Mouse (Mus musculus) lung, embryonic 16.5 days (tissue): ENCODE results near the gene Slc8a3. TPM values are rescaled to one million over a fixed set of nuclear protein-coding genes. Genes with fewer than 3 reads are reported as not detected.

Experiments used
- ATAC-seq: fragments of 200-750 bp; cut with Nextera tagmentation; 2 replicates; pipeline ENCODE4 v1.8.0; 2017; ENCODE audit warnings: low read depth, mild to moderate bottlenecking, moderate library complexity
- H3K27ac ChIP-seq: fragments of 300-500 bp; sonication (generic); 2 replicates; pipeline ENCODE4 v1.5.1; 2014; ENCODE audit warnings: mild to moderate bottlenecking, control low read depth, low read length
- H3K27me3 ChIP-seq: fragments of 300-500 bp; sonication (generic); 2 replicates; pipeline ENCODE4 v1.6.1; 2014; ENCODE audit warnings: low read depth, low read length, mixed read lengths; ENCODE audit not compliant: control insufficient read depth, insufficient read depth
- H3K36me3 ChIP-seq: fragments of 300-500 bp; sonication (generic); 2 replicates; pipeline ENCODE4 v1.6.1; 2014; ENCODE audit warnings: low read length; ENCODE audit not compliant: control insufficient read depth, insufficient read depth
- H3K4me1 ChIP-seq: fragments of 300-500 bp; sonication (generic); replicated peaks from 2 replicates; pipeline ENCODE4 v1.6.1; 2014; ENCODE audit warnings: low read length, mixed read lengths; ENCODE audit not compliant: control insufficient read depth, insufficient read depth
- H3K4me2 ChIP-seq: fragments of 300-500 bp; sonication (generic); 2 replicates; pipeline ENCODE4 v1.6.1; 2014; ENCODE audit warnings: low read depth, low read length, control low read depth
- H3K4me3 ChIP-seq: fragments of 300-500 bp; sonication (generic); 2 replicates; pipeline ENCODE4 v1.5.1; 2014; ENCODE audit warnings: mild to moderate bottlenecking, low read length, control low read depth
- H3K9ac ChIP-seq: fragments of 300-500 bp; sonication (generic); 2 replicates; pipeline ENCODE4 v1.6.1; 2014; ENCODE audit warnings: low read length, control low read depth
- H3K9me3 ChIP-seq: fragments of 300-500 bp; sonication (generic); 2 replicates; pipeline ENCODE4 v1.6.1; 2016; ENCODE audit warnings: low read length; ENCODE audit not compliant: control insufficient read depth
- WGBS: fragments of 180-500 bp; shearing (Covaris S2); extraction: QIAGEN DNeasy Blood & Tissue Kit; methylation state at CpG from one replicate; pipeline ENCODE4 v1.1.7; 2014; 5-methylcytosine and 5-hydroxymethylcytosine counted together
- polyA plus RNA-seq: library from polyadenylated mRNA; unstranded; fragments of >200 nt; fragmentation: Nextera tagmentation; extraction: Ambion mirVana; gene quantifications from 2 replicates; pipeline ENCODE4 v1.2.1, GENCODE M21; 2015

Slc8a3 gene
- polyA plus RNA-seq, 1 experiment from 2014 or later, result 0.69 TPM

DNA sequence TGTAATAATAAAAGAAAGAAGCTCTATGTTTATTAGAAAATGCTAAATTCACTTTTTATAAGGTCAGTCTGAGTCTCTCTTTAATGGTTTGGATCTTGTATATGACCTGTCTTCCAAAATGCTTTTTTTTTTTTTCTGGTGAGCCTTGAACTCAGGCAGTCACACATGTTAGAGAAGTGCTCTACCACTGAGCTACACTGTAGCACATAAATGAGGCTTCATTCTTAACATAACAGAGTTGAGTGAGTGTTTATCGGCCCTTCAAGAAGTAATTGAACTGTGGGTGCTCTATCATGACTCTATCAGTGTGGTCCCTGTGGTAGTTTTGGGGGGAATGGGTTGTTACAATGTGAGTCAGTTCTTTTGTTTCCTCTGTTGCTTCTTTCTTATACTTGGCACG lies 139.0 kb downstream of the Slc8a3 start:
- H3K4me2 ChIP-seq, result no peak overlapping the region
- no peaks in the 10 kb centered on the region for H3K4me1 ChIP-seq
- H3K27me3 ChIP-seq, result no peaks in the 10 kb centered on the region
- no peaks in the 10 kb centered on the region for H3K36me3 ChIP-seq
- H3K27ac ChIP-seq, result no peak overlapping the region
- H3K4me3 ChIP-seq, result no peak overlapping the region
- H3K9me3 ChIP-seq, result no peaks in the 10 kb centered on the region
- no peak overlapping the region for H3K9ac ChIP-seq
- no peak for ATAC-seq
- 63% methylated on average over 2 of the region's 2 CpGs for WGBS

GRCm38 (mm10) chr12:81189636-81190035 lies 143.3 kb downstream of the Slc8a3 start:
- Histone ChIP-seq H3K4me2 (no peak overlapping the region), H3K4me1 (no peaks in the 10 kb centered on the region), H3K36me3 (no peaks in the 10 kb centered on the region), H3K4me3 (no peak overlapping the region), H3K9me3 (no peaks in the 10 kb centered on the region), H3K27me3 (no peaks in the 10 kb centered on the region), H3K9ac (no peak overlapping the region), H3K27ac (no peak overlapping the region)
- no peak for ATAC-seq
- WGBS, result 81% methylated on average over 1 of the region's 1 CpGs

GRCm38 (mm10) chr12:81188996-81189395 lies 144.0 kb downstream of the Slc8a3 start:
- Histone ChIP-seq H3K36me3 (no peaks in the 10 kb centered on the region), H3K9me3 (no peaks in the 10 kb centered on the region), H3K4me1 (no peaks in the 10 kb centered on the region), H3K27ac (no peak overlapping the region), H3K9ac (no peak overlapping the region), H3K4me3 (no peak overlapping the region), H3K27me3 (no peaks in the 10 kb centered on the region), H3K4me2 (no peak overlapping the region)
- WGBS, result 90% methylated on average over 4 of the region's 4 CpGs
- no peak for ATAC-seq

DNA sequence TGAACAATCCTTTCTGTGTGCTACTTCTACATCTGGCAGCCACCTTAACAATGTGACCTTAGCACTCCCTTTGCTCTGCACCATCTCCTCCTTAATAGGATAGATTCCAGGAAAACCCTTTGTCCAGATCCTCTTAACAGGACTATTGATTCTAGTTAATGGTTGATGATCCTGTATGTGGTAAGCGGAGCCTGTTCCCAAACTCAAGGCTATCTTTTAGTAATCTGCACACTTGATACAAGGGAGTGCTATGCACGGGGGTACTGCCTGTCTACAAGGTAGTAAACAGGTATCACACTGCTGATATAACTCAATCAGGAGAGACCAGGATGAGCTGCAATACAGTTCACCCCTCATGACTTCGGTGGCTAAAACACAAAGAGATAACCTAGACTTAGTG lies 144.6 kb downstream of the Slc8a3 start:
- no peak overlapping the region for H3K4me2 ChIP-seq
- no peaks in the 10 kb centered on the region for H3K4me1 ChIP-seq
- WGBS, result 71% methylated on average over 3 of the region's 3 CpGs
- no peaks in the 10 kb centered on the region for H3K27me3 ChIP-seq
- no peak overlapping the region for H3K4me3 ChIP-seq
- H3K9me3 ChIP-seq, result no peaks in the 10 kb centered on the region
- ATAC-seq, result no peak
- no peak overlapping the region for H3K9ac ChIP-seq
- H3K27ac ChIP-seq, result no peak overlapping the region
- H3K36me3 ChIP-seq, result no peaks in the 10 kb centered on the region

DNA sequence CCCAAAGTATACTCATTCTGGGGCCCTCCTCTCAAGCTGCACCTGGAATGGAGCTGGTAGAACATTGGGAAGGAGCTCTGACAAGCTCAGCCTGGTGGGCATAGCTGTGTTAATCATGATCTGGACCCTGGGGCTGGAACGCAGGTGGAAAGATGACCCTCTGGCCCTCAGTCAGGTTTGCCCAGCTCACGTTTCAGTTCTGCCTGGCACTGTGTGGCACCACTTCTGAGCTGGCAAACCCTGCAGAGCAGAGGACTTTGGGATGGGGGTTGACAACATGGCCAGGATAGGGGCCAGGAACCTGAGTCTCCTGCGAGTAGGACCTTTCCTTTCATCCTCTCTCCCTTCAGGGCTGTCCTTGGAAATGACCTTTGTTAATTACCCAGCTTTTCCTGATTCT lies 146.3 kb downstream of the Slc8a3 start:
- 68% methylated on average over 3 of the region's 3 CpGs for WGBS
- Histone ChIP-seq H3K4me2 (no peak overlapping the region), H3K9ac (no peak overlapping the region), H3K4me3 (no peak overlapping the region), H3K36me3 (no peaks in the 10 kb centered on the region), H3K4me1 (no peaks in the 10 kb centered on the region), H3K9me3 (no peaks in the 10 kb centered on the region), H3K27me3 (no peaks in the 10 kb centered on the region), H3K27ac (no peak overlapping the region)
- no peak for ATAC-seq

- Histone ChIP-seq H3K9me3 (no peaks in the 10 kb centered on the region), H3K4me3 (no peak overlapping the region), H3K36me3 (no peaks in the 10 kb centered on the region), H3K4me2 (no peak overlapping the region), H3K27ac (no peak overlapping the region), H3K9ac (no peak overlapping the region), H3K27me3 (no peaks in the 10 kb centered on the region), H3K4me1 (no peaks in the 10 kb centered on the region)
- 83% methylated on average over 4 of the region's 4 CpGs for WGBS
- ATAC-seq, result no peak
Observed at GRCm38 (mm10) chr12:81186081-81186480, 146.9 kb downstream of the Slc8a3 start.

GRCm38 (mm10) chr12:81184967-81185366 lies 148.0 kb downstream of the Slc8a3 start:
- ATAC-seq, result no peak
- Histone ChIP-seq H3K27me3 (no peaks in the 10 kb centered on the region), H3K9me3 (no peaks in the 10 kb centered on the region), H3K4me1 (no peaks in the 10 kb centered on the region), H3K4me2 (no peak overlapping the region), H3K36me3 (no peaks in the 10 kb centered on the region), H3K4me3 (no peak overlapping the region), H3K27ac (no peak overlapping the region), H3K9ac (no peak overlapping the region)
- WGBS, result 87% methylated on average over 2 of the region's 2 CpGs

DNA sequence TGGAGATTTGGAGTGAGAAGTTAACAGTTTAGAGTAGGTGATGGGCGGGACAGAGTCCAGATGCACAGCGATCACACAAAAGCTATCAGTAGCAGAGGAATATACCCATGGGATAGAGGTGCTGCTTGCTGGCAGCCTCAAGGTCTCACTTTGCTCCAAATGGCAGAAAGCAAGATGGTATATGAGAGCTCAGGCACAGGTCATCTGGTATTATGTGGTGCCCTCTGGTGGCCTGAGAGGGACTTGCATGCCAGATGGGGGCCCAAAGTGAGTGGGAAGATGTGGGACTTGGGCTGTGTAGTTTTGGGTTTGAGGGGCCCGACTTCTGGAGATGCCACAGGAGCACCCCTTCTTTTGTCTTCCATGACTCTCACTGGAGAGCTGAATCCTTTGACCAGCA lies 150.9 kb downstream of the Slc8a3 start:
- ATAC-seq, result no peak

GRCm38 (mm10) chr12:81175252-81175651 lies 157.7 kb downstream of the Slc8a3 start:
- Histone ChIP-seq H3K27me3 (no peaks in the 10 kb centered on the region), H3K9ac (no peak overlapping the region), H3K4me3 (no peak overlapping the region), H3K4me2 (no peak overlapping the region), H3K36me3 (no peaks in the 10 kb centered on the region), H3K9me3 (no peaks in the 10 kb centered on the region), H3K4me1 (no peaks in the 10 kb centered on the region), H3K27ac (no peak overlapping the region)
- 59% methylated on average over 9 of the region's 9 CpGs for WGBS
- ATAC-seq, result no peak

More for the DNA sequence above, 150.9 kb downstream of the Slc8a3 start:
- 53% methylated on average over 3 of the region's 3 CpGs for WGBS
- no peak overlapping the region for H3K27ac ChIP-seq
- no peaks in the 10 kb centered on the region for H3K27me3 ChIP-seq
- H3K9me3 ChIP-seq, result no peaks in the 10 kb centered on the region
- no peaks in the 10 kb centered on the region for H3K4me1 ChIP-seq
- H3K36me3 ChIP-seq, result no peaks in the 10 kb centered on the region
- H3K9ac ChIP-seq, result no peak overlapping the region
- no peak overlapping the region for H3K4me2 ChIP-seq
- no peak overlapping the region for H3K4me3 ChIP-seq

DNA sequence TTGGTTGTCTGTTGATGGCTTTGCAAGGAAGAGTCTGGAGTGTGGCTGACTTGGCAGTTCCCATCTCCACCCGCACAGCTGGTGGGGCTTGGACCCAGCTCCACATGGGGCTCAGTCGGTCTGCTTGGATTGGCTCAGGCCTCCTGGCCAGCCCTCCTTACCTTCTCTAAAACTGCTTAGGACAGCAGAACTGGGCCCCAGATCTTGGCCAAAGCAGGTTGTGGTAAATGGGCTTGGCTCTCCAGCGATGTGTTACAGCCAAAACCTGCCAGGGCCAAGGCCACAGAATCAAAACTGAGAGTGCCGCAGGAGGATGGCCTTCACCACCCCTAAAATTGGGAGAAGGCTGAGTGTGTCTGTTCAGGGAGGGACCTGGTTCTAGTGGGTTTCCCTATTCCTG lies 159.1 kb downstream of the Slc8a3 start:
- H3K27me3 ChIP-seq, result no peaks in the 10 kb centered on the region
- no peak for ATAC-seq

More for the DNA sequence above, 159.1 kb downstream of the Slc8a3 start:
- Histone ChIP-seq H3K36me3 (no peaks in the 10 kb centered on the region), H3K27ac (no peak overlapping the region), H3K4me2 (no peak overlapping the region), H3K9me3 (no peaks in the 10 kb centered on the region), H3K9ac (no peak overlapping the region), H3K4me3 (no peak overlapping the region), H3K4me1 (no peaks in the 10 kb centered on the region)
- WGBS, result 80% methylated on average over 4 of the region's 4 CpGs
